Mouse (Mus musculus) heart, postnatal 0 days (tissue): Measurements from ENCODE around the gene Sec14l5.
"Not testable (repeated sequence)": the region's sequence is repeated elsewhere in the genome, so short reads cannot be mapped to it uniquely, and the experiment has no call there.

ENCODE experiments used
- CTCF ChIP-seq: IDR thresholded peaks from 2 replicates; pipeline ENCODE4 v1.5.1; 2016; ENCODE audit warnings: antibody characterized with exemption, control low read depth, low read depth
- EP300 ChIP-seq: IDR thresholded peaks from 2 replicates; pipeline ENCODE4 v1.6.1; 2016; ENCODE audit warnings: antibody characterized with exemption, low read depth

- TF ChIP-seq CTCF, EP300: not testable (repeated sequence)
These were observed 79.6 kb downstream of the Sec14l5 start for GRCm38 (mm10) chr16:5226534-5226933.
